Mouse (Mus musculus) stomach, embryonic 16.5 days (tissue): ENCODE data around the gene Pafah1b1. TPM values are rescaled to one million over a fixed set of nuclear protein-coding genes. Genes with fewer than 3 reads are reported as not detected.

ENCODE experiments used
- ATAC-seq: fragments of 200-750 bp; cut with Nextera tagmentation; 2 replicates; pipeline ENCODE4 v1.8.0; 2017; ENCODE audit warnings: moderate number of reproducible peaks, moderate TSS enrichment; ENCODE audit not compliant: insufficient read depth, low FRiP score
- H3K27ac ChIP-seq: fragments of 300-500 bp; sonication (generic); 2 replicates; pipeline ENCODE4 v1.5.1; 2014; ENCODE audit warnings: low read length
- H3K27me3 ChIP-seq: fragments of 300-500 bp; sonication (generic); 2 replicates; pipeline ENCODE4 v1.6.1; 2014; ENCODE audit warnings: low read length, control low read depth, mixed read lengths; ENCODE audit not compliant: control insufficient read depth, insufficient read depth
- H3K36me3 ChIP-seq: fragments of 300-500 bp; sonication (generic); 2 replicates; pipeline ENCODE4 v1.6.1; 2014; ENCODE audit warnings: low read length; ENCODE audit not compliant: control insufficient read depth, insufficient read depth
- H3K4me1 ChIP-seq: fragments of 300-500 bp; sonication (generic); 2 replicates; pipeline ENCODE4 v1.6.1; 2014; ENCODE audit warnings: low read length, control low read depth, mixed read lengths; ENCODE audit not compliant: control insufficient read depth, insufficient read depth
- H3K4me2 ChIP-seq: fragments of 300-500 bp; sonication (generic); 2 replicates; pipeline ENCODE4 v1.6.1; 2014; ENCODE audit warnings: low read depth, low read length, mixed read lengths
- H3K4me3 ChIP-seq: fragments of 300-500 bp; sonication (generic); replicated peaks from 2 replicates; pipeline ENCODE4 v1.5.1; 2014; ENCODE audit warnings: mild to moderate bottlenecking, low read length
- H3K9ac ChIP-seq: fragments of 300-500 bp; sonication (generic); 2 replicates; pipeline ENCODE4 v1.6.1; 2014; ENCODE audit warnings: low read length
- H3K9me3 ChIP-seq: fragments of 300-500 bp; sonication (generic); replicated peaks from 2 replicates; pipeline ENCODE4 v1.6.1; 2016; ENCODE audit warnings: low read length, control low read depth; ENCODE audit not compliant: control insufficient read depth
- WGBS: fragments of 180-500 bp; shearing (Covaris S2); extraction: QIAGEN DNeasy Blood & Tissue Kit; methylation state at CpG from one replicate; pipeline ENCODE4 v1.1.7; 2014; 5-methylcytosine and 5-hydroxymethylcytosine counted together
- polyA plus RNA-seq: library from polyadenylated mRNA; unstranded; fragments of >200 nt; fragmentation: Nextera tagmentation; extraction: Ambion mirVana; gene quantifications from 2 replicates; pipeline ENCODE4 v1.2.1, GENCODE M21; 2015

Gene Pafah1b1
- polyA plus RNA-seq, 1 experiment from 2014 or later: 35.7 TPM

DNA sequence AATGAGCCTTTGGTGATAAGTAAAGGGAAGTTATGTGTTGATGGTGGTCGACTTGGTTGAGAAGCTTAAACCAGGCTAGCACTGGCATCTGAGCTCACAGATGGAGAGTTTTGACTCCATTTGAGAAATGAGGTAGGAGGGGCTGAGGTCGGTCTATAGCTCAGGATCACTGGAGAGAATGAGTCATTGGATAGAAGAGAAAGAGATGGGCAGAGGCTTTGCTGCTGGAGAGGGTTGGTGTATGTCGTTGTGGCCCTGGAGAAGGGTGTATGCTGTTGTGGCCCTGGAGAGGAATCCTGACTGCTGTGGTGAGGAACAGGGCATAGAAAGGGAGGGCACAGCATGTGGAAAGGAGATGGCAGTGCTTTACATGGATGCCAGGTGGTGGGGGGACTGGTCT, 68.5 kb downstream of the Pafah1b1 start:
- H3K9ac ChIP-seq: no peak overlapping the region
- peaks cover 24% of the 10 kb centered on the region for H3K36me3 ChIP-seq
- H3K27me3 ChIP-seq: no peaks in the 10 kb centered on the region
- peaks cover 22% of the 10 kb centered on the region for H3K4me1 ChIP-seq
- H3K4me2 ChIP-seq: no peak overlapping the region
- 68% methylated on average over 3 of the region's 3 CpGs for WGBS
- ATAC-seq: no peak
- no peak overlapping the region for H3K27ac ChIP-seq
- no peaks in the 10 kb centered on the region; the same call in 1 of the 2 replicates for H3K9me3 ChIP-seq
- H3K4me3 ChIP-seq: no peak overlapping the region

DNA sequence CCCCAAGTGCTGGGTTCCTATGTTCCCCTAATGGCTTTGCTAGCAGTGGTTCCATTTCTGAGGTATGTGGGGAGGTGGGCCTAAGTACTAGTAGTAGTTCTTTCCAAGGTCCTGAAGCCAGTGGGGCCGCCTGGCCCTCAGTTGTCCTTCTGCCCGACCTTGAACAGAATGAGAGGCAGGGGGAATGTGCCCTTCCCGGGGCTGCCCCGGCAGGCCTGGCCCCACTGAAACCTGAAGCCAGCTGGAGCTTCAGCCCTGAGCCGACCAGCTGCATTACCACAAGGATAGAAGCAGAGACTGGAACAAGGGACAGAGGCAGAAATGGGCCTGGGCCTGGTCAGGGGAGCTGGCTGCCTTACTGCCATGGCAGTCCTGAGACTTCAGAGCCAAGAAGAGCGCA, 71.1 kb downstream of the Pafah1b1 start:
- Histone ChIP-seq H3K4me1 (peaks cover 33% of the 10 kb centered on the region), H3K4me2 (no peak overlapping the region), H3K4me3 (no peak overlapping the region), H3K9ac (no peak overlapping the region), H3K9me3 (no peaks in the 10 kb centered on the region; the same call in 1 of the 2 replicates), H3K27me3 (no peaks in the 10 kb centered on the region), H3K36me3 (peaks cover 16% of the 10 kb centered on the region), H3K27ac (no peak overlapping the region)
- 44% methylated on average over 6 of the region's 6 CpGs for WGBS
- ATAC-seq: no peak

DNA sequence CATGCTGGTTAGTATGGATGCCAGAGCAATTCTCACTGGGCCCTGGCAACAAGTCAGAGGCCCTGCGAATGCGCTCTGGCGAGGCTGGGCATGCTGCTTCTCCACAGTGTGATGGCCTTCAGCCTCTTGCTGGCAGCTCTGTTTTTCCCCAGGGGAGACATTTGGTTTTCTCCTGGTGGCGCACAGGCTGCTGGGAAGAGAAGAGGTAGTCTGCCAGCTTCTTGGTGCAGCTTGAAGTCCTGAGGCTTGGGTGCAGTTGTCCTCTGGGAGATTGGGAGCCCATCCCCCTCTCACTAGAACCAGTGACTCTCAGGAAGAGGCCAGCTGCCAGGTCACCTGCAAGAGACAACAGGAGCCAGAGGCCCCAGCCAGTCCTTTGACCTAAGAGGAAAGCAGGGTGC, 71.7 kb downstream of the Pafah1b1 start:
- no peak for ATAC-seq
- Histone ChIP-seq H3K27ac (no peak overlapping the region), H3K9me3 (no peaks in the 10 kb centered on the region; the same call in 1 of the 2 replicates), H3K4me2 (no peak overlapping the region), H3K4me1 (peaks cover 33% of the 10 kb centered on the region), H3K36me3 (peaks cover 10% of the 10 kb centered on the region), H3K4me3 (no peak overlapping the region), H3K27me3 (no peaks in the 10 kb centered on the region), H3K9ac (0 out of 2 replicates have a peak overlapping the region, but pooled peaks have one; percentile 22)
- WGBS: 86% methylated on average over 4 of the region's 4 CpGs

DNA sequence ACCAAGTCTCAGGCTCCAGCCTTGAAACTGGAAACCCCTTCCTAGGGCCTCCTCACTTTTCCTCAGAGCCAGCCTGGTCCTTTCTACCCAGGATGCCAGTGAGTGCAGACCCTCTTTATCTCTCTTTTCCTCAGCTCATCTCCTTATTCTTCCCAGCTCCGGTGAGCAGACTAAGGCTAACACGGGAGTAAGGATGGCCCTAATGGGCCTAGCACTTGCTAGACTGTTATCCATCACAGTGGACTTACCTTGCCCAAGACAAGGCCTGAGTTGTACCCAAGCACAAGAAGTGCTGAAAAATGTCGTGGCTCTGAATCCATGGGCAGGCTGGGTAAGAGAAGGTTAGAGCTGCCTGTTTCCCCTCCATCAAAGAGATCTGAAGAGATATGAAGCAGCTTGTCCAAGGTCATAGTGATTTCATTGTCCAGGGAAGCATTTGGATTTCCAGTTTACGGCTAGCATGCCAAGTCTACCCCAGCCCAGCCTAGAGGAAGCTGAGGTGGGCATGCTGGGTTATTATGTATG, 73.8 kb downstream of the Pafah1b1 start:
- no peaks in the 10 kb centered on the region for H3K9me3 ChIP-seq
- H3K4me2 ChIP-seq: peak overlapping the region; percentile 88
- no peaks in the 10 kb centered on the region for H3K36me3 ChIP-seq
- WGBS: 37% methylated on average over 4 of the region's 4 CpGs
- H3K9ac ChIP-seq: peak overlapping the region; percentile 92
- ATAC-seq: no peak
- H3K4me1 ChIP-seq: peaks cover 33% of the 10 kb centered on the region
- H3K27me3 ChIP-seq: no peaks in the 10 kb centered on the region
- H3K27ac ChIP-seq: peak overlapping the region; percentile 90
- H3K4me3 ChIP-seq: peak overlapping the region; percentile 97

DNA sequence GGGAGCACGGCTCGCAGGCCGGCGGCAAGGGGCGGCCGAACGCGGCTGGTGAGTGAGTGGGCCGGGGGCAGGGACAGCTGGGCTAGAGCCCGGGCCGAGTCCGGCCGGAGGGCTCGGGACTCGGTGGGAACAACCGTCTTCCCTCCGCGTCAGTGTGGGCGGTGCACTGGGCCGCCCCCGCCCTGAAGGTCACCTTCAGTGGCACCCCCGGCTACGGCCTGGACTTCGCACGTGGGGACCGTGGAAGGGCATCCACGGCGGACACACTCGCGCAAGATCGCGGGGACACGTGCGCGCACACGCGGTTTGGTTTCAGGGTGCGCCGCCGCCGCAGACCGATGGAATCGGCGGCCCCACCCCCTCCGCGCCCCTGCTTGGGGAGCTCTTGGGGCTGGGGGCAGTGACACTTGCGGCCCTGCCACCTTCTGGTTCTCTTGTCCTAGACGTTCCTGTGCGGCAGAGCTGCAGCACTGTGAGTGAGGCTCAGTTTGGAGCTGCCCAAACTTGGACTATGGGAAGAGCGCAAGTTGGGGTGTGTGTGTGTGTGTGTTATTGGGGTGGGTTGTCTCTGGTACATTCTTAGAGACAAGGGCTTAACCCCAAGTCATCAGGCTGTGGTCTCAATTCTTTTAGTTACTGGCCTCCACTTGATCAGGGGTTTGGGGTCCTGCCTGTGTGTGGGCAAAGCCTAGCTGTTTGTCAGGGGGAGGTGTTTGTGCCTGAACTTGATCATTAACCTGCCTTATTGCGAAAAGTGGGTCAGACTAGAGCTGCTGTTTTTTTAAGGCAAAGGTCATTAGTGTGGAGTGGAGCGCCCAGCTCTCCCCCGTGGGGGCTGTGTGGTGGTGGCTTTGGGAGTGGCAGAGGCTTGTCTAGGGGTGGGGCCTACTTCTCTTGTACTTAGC, 74.6 kb downstream of the Pafah1b1 start:
- Histone ChIP-seq H3K4me2 (peak overlapping the region; percentile 88), H3K9me3 (no peaks in the 10 kb centered on the region), H3K4me1 (peaks cover 33% of the 10 kb centered on the region), H3K36me3 (no peaks in the 10 kb centered on the region), H3K27ac (peak overlapping the region; percentile 90), H3K27me3 (no peaks in the 10 kb centered on the region), H3K9ac (peak overlapping the region; percentile 92), H3K4me3 (peak overlapping the region; percentile 97)
- WGBS: under 1% methylated on average over 53 of the region's 53 CpGs
- peak; percentile 65 for ATAC-seq

DNA sequence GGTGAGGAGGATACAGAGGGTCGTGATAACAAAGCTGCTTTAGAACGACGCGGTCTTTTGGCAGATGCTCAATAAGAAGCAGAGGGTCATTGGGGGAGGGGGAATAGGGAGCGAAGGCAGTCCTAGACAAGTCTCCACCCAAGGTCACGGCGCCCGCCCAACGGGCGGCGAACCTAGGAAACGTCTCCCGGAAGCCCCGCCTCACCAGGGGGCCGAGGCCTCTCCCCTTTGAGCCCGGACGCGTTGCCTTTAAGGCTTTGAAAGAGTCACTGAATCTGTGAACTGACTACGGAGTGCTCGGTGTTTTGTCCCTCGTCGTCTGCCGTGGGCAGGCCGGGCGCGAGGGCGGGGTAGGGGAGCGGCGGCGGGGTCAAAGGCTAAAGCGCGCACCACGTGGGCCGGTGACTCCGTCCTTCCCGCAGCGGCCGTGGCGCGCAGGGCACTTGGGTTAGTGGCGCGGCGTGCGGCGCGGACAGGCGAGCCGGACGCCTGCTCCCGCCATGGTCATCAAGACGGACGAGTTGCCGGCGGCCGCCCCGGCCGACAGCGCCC, 75.3 kb downstream of the Pafah1b1 start, which contains the start of gene Cluh:
TSS of gene Cluh (plus strand) at position 401 of the 552 bp plus-strand sequence.
- WGBS: under 1% methylated on average over 58 of the region's 58 CpGs
- peaks cover 33% of the 10 kb centered on the region for H3K4me1 ChIP-seq
- no peaks in the 10 kb centered on the region for H3K36me3 ChIP-seq
- ATAC-seq: peak; percentile 93
- H3K9ac ChIP-seq: peak within 1 kb of the TSS; percentile 92
- H3K4me3 ChIP-seq: peak within 1 kb of the TSS; percentile 97
- no peaks in the 10 kb centered on the region for H3K9me3 ChIP-seq
- H3K27me3 ChIP-seq: no peaks in the 10 kb centered on the region
- peak within 1 kb of the TSS; percentile 90 for H3K27ac ChIP-seq
- peak within 1 kb of the TSS; percentile 88 for H3K4me2 ChIP-seq

DNA sequence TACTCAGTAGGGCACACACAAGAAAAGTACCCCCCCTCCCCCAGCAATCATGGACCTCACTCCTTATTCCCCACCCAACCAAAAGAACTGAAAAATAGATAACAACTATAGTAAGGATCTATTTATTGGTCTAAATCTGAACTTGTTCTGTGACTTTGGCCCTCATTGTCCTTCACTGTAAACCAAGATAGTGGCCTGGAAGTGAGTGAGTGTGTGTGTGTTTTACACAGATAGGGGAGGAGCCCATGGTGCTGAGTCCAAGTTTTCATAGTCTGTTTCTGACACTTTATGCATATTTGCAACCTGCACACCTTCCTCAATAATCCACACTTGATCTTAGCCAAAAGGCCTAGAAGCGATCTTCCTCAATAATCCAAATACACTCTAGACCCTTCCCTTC, 75.8 kb downstream of the Pafah1b1 start:
- Histone ChIP-seq H3K36me3 (no peaks in the 10 kb centered on the region), H3K27me3 (no peaks in the 10 kb centered on the region), H3K4me1 (peaks cover 33% of the 10 kb centered on the region), H3K27ac (peak overlapping the region; percentile 65), H3K9ac (peak overlapping the region; percentile 92), H3K4me3 (peak overlapping the region; percentile 97), H3K4me2 (peak overlapping the region; percentile 88), H3K9me3 (no peaks in the 10 kb centered on the region)
- 0 out of 2 replicates have a peak, but pooled peaks have one; percentile 7 for ATAC-seq
- 12% methylated on average over 1 of the region's 1 CpGs for WGBS

DNA sequence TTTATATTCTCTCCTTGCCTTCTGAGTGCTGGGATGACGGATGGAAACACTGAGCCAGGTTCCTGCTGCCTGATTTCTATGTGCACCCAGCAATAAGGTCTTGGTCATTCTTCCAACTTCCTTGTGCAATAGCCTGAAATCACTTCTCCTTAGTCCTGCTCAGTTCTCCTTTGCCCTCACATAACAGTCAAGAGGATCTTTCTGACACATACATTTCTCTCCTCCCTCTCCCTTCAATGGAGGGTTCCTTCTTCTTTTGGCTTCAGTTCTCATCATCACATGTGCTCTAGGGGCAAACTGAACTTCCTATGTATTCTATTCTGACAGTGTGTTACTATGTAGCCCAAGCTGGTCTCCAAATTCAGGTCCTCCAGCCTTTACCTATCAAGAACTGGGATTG, 76.5 kb downstream of the Pafah1b1 start:
- Histone ChIP-seq H3K9me3 (no peaks in the 10 kb centered on the region), H3K4me1 (peaks cover 28% of the 10 kb centered on the region), H3K4me3 (no peak overlapping the region), H3K27me3 (no peaks in the 10 kb centered on the region), H3K9ac (no peak overlapping the region), H3K27ac (peak overlapping the region; percentile 65), H3K4me2 (no peak overlapping the region), H3K36me3 (no peaks in the 10 kb centered on the region)
- no peak for ATAC-seq
- 81% methylated on average over 1 of the region's 1 CpGs for WGBS

DNA sequence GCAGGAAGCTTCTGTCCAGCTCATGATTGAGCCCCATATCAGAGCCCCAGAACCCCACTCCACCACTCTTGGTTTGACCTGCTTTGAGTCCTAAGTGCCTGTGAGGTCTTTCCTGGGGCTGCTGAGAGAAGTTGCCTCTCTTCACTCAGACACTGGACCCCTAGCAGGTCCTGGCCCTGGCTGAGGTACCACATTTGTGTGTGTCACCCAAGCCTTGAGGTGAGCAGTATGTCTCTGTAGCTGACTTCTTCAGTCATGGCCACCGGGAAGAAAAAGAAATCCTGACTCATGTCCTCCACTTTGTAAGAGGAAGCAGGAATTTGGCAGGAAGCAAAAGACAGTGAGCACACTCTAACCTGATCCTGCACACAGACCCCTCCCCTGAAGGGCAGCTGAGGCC, 84.8 kb downstream of the Pafah1b1 start:
- H3K4me2 ChIP-seq: peak overlapping the region; percentile 63; the same call in 1 of the 2 replicates
- 56% methylated on average over 1 of the region's 1 CpGs for WGBS
- H3K4me1 ChIP-seq: peaks cover 20% of the 10 kb centered on the region
- no peaks in the 10 kb centered on the region for H3K36me3 ChIP-seq
- H3K27ac ChIP-seq: peak overlapping the region; percentile 97
- no peaks in the 10 kb centered on the region for H3K27me3 ChIP-seq
- peak overlapping the region; percentile 13; the same call in 1 of the 2 replicates for H3K9ac ChIP-seq
- no peak overlapping the region; the same call in 1 of the 2 replicates for H3K4me3 ChIP-seq
- no peak for ATAC-seq
- H3K9me3 ChIP-seq: no peaks in the 10 kb centered on the region
